Mouse (Mus musculus) E14TG2a.4 (cell line): ENCODE measurements around the gene Csn1s2a.

Experiments
- CTCF ChIP-seq: conservative IDR thresholded peaks from 2 replicates; pipeline ENCODE4 v1.5.1; 2014; ENCODE audit warnings: low read length
- NANOG ChIP-seq: IDR thresholded peaks from 2 replicates; pipeline ENCODE4 v1.6.1; 2014; ENCODE audit warnings: borderline replicate concordance, low read length, mixed read lengths

DNA sequence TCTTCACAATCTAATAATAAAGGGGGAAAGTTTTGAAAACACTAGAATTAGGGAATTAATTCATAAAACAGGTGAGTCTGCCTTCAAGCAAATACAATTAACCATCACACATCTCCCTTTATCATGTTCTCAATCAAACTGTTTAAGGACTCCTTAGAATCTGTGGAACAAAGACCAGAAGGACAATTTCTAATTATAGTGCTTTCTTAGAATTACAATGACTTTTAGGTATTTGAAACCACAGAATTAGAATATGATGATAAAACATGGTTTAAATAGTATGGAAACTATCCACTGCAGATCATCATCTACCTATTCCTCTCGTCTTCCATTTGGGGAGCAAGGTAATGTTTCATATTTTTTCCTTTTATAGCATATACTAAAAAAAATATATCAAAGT is at the start of gene Csn1s2a:
- TF ChIP-seq CTCF = no peak
- TF ChIP-seq NANOG = no peak
